Mouse (Mus musculus) myocyte (in vitro differentiated cells): ENCODE data around the gene Cdkn2b. TPM values are rescaled to one million over a fixed set of nuclear protein-coding genes. Genes with fewer than 3 reads are reported as not detected.

Experiments
- H3K27me3 ChIP-seq: one replicate; pipeline ENCODE4 v1.6.1; 2011; ENCODE audit not compliant: control insufficient read depth, insufficient read depth, insufficient read length
- H3K36me3 ChIP-seq: one replicate; pipeline ENCODE4 v1.6.1; 2011; ENCODE audit not compliant: control insufficient read depth, insufficient read depth
- H3K4me2 ChIP-seq: one replicate; pipeline ENCODE4 v1.6.1; 2011; ENCODE audit warnings: low read depth, control low read depth
- H3K4me3 ChIP-seq: one replicate; pipeline ENCODE4 v1.5.1; 2011; ENCODE audit warnings: mild to moderate bottlenecking, control low read depth, moderate library complexity
- H3K79me2 ChIP-seq: one replicate; pipeline ENCODE4 v1.6.1; 2011; ENCODE audit not compliant: control insufficient read depth, insufficient read depth
- H3ac ChIP-seq: one replicate; pipeline ENCODE4 v1.6.1; 2011; ENCODE audit not compliant: control insufficient read depth, insufficient read length
- CEBPB ChIP-seq: IDR thresholded peaks from 2 replicates; pipeline ENCODE4 v1.6.1; 2011; ENCODE audit warnings: mild to moderate bottlenecking, moderate library complexity; ENCODE audit not compliant: poor library complexity, insufficient read depth, severe bottlenecking
- E2F4 ChIP-seq: IDR thresholded peaks from one replicate; pipeline ENCODE4 v1.6.1; 2011; ENCODE audit warnings: mild to moderate bottlenecking, control low read depth, moderate library complexity; ENCODE audit not compliant: insufficient read depth
- MAX ChIP-seq: IDR thresholded peaks from one replicate; pipeline ENCODE4 v1.6.1; 2011; ENCODE audit warnings: low read depth, mild to moderate bottlenecking, control low read depth
- MYOD1 ChIP-seq, 3 experiments: IDR thresholded peaks; one replicate each; pipeline ENCODE4 v1.6.1; 2011; ENCODE audit warnings: control low read depth in 2 of 3, low read depth in 2 of 3, mild to moderate bottlenecking in 2 of 3, moderate library complexity in 1 of 3; ENCODE audit not compliant: insufficient read length in 2 of 3, control insufficient read depth in 1 of 3
- MYOG ChIP-seq, 3 experiments: IDR thresholded peaks; one replicate each; pipeline ENCODE4 v1.6.1; 2011; ENCODE audit warnings: control low read depth in 2 of 3, low read depth in 2 of 3, mild to moderate bottlenecking in 2 of 3; ENCODE audit not compliant: insufficient read length in 2 of 3, control insufficient read depth in 1 of 3, insufficient read depth in 1 of 3
- POLR2A ChIP-seq: IDR thresholded peaks from one replicate; pipeline ENCODE4 v1.6.1; 2011; ENCODE audit warnings: low read depth, mild to moderate bottlenecking, control low read depth, moderate library complexity; ENCODE audit not compliant: insufficient read length
- POLR2AphosphoS2 ChIP-seq: IDR thresholded peaks from one replicate; pipeline ENCODE4 v1.6.1; 2011; ENCODE audit warnings: low read depth, control low read depth; ENCODE audit not compliant: insufficient read length
- REST ChIP-seq: IDR thresholded peaks from one replicate; pipeline ENCODE4 v1.6.1; 2011; ENCODE audit warnings: mild to moderate bottlenecking, control low read depth, moderate library complexity; ENCODE audit not compliant: insufficient read depth, insufficient read length
- SRF ChIP-seq: IDR thresholded peaks from one replicate; pipeline ENCODE4 v1.6.1; 2011; ENCODE audit warnings: low read depth; ENCODE audit not compliant: control insufficient read depth, insufficient read length
- TCF12 ChIP-seq: IDR thresholded peaks from one replicate; pipeline ENCODE4 v1.6.1; 2011; ENCODE audit warnings: mild to moderate bottlenecking, control low read depth; ENCODE audit not compliant: poor library complexity, insufficient read depth, severe bottlenecking
- TCF3 ChIP-seq: IDR thresholded peaks from one replicate; pipeline ENCODE4 v1.6.1; 2011; ENCODE audit warnings: low read depth, control low read depth; ENCODE audit not compliant: insufficient read length
- USF1 ChIP-seq: IDR thresholded peaks from one replicate; pipeline ENCODE4 v1.6.1; 2011; ENCODE audit warnings: low read depth, mild to moderate bottlenecking, control low read depth, moderate library complexity
- polyA plus RNA-seq: library from polyadenylated mRNA; unstranded; fragments of >200 nt; fragmentation: generic; extraction: Trizol; gene quantifications from one replicate; pipeline ENCODE4 v1.2.1, GENCODE M21; 2012; ENCODE audit warnings: missing spikeins

Cdkn2b gene
- polyA plus RNA-seq, 1 experiment = not detected

DNA sequence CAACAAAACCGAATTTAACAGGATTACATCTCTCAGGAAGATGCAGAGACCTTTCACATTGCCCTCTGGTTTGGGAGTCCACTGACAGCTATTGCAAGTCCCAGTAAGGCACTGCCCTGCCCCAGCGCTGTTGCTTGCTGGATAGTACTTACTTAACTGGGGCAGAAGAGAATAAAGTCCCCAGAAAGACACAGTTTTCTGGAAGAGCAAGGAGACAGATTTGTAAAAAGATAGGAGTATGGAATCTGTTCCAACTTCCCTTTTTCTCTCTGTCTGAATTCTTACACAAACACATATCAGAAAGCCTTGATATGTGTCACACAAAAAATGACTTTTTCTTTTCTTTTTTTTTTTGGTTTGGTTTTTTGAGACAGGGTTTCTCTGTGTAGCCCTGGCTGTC is 11.1 kb downstream of the Cdkn2b start:
- no peaks in the 10 kb centered on the region for H3K79me2 ChIP-seq
- H3K4me3 ChIP-seq = no peak overlapping the region
- no peak for TF ChIP-seq POLR2A
- TF ChIP-seq TCF3 = no peak
- no peak for TF ChIP-seq REST
- no peak for TF ChIP-seq POLR2AphosphoS2
- no peak for TF ChIP-seq MAX
- TF ChIP-seq SRF = no peak
- TF ChIP-seq USF1 = no peak
- TF ChIP-seq TCF12 = no peak
- no peak for TF ChIP-seq CEBPB
- TF ChIP-seq MYOD1 (IDR thresholded peaks at IDR 0.05; ENCODE audit: control insufficient read depth in 1 of 3, insufficient read length in 2 of 3, low read depth in 2 of 3) = no peak
- TF ChIP-seq MYOG (IDR thresholded peaks at IDR 0.05; ENCODE audit: control insufficient read depth in 1 of 3, insufficient read depth in 1 of 3, insufficient read length in 2 of 3, low read depth in 2 of 3) = no peak
- TF ChIP-seq E2F4 = no peak
- H3K4me2 ChIP-seq = no peak overlapping the region
- no peak overlapping the region for H3ac ChIP-seq
- H3K36me3 ChIP-seq = no peaks in the 10 kb centered on the region
- no peaks in the 10 kb centered on the region for H3K27me3 ChIP-seq

DNA sequence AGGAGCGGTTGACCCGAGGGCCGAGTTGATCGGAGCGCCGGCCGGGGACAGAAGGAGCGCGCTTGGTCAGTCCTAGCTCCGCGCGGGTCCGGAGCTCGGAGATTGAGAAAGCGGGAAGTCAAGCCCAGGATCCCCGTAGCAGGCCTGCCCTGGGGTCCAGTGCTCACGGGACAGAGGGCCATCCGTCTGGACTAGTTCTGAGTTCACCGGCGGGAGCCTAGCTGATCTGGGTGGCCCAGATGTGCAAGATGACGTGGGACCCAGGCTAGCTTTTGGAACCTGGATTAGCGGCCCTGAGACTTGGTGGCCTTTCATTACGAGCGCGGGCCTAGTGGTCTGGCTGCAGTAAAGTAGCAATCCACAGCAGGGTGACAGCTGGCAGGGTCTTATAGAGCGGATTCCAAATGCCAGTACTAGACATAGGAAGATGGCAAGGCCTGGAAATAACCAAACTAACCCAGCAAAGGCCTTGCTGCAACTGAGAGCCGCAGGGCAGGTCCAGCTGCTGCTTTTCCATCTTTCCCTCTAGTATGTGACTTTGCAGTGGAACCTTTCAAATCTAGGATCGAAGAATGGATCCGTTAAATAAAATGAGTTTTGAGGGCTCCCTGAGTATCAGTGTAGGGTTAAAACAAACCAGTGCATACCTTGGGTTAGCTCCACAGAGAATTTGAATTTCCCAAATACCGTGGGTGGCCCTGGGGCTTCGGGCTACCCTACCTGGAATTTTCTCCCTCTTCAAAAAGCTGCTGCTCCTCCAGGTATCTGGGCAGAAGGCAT is 15.2 kb downstream of the Cdkn2b start:
- Histone ChIP-seq H3ac (no peak overlapping the region), H3K36me3 (no peaks in the 10 kb centered on the region), H3K79me2 (no peaks in the 10 kb centered on the region), H3K27me3 (no peaks in the 10 kb centered on the region), H3K4me3 (no peak overlapping the region), H3K4me2 (no peak overlapping the region)
- TF ChIP-seq POLR2AphosphoS2 = no peak
- no peak for TF ChIP-seq REST
- no peak for TF ChIP-seq USF1
- TF ChIP-seq SRF = no peak
- no peak for TF ChIP-seq POLR2A
- no peak for TF ChIP-seq MAX
- TF ChIP-seq MYOG (IDR thresholded peaks at IDR 0.05; ENCODE audit: control insufficient read depth in 1 of 3, insufficient read depth in 1 of 3, insufficient read length in 2 of 3, low read depth in 2 of 3) = no peak
- no peak for TF ChIP-seq TCF3
- no peak for TF ChIP-seq E2F4
- TF ChIP-seq CEBPB = no peak
- TF ChIP-seq MYOD1 (IDR thresholded peaks at IDR 0.05; ENCODE audit: control insufficient read depth in 1 of 3, insufficient read length in 2 of 3, low read depth in 2 of 3) = no peak
- TF ChIP-seq TCF12 = no peak

GRCm38 (mm10) chr4:89294486-89295440 is 16.1 kb downstream of the Cdkn2b start, which contains the start of gene Cdkn2a:
Gene Cdkn2a (minus strand): TSS chr4:89294653.
- no peak within 1 kb of the TSS for H3K4me2 ChIP-seq
- H3K27me3 ChIP-seq = no peaks in the 10 kb centered on the region
- H3K36me3 ChIP-seq = no peaks in the 10 kb centered on the region
- no peak within 1 kb of the TSS for H3ac ChIP-seq
- H3K4me3 ChIP-seq = no peak within 1 kb of the TSS
- H3K79me2 ChIP-seq = no peaks in the 10 kb centered on the region
- TF ChIP-seq SRF (no peak), TCF3 (no peak)

- Histone ChIP-seq H3K4me3 (no peak overlapping the region), H3K79me2 (no peaks in the 10 kb centered on the region), H3K36me3 (no peaks in the 10 kb centered on the region), H3K27me3 (no peaks in the 10 kb centered on the region), H3K4me2 (no peak overlapping the region), H3ac (no peak overlapping the region)
- no peak for TF ChIP-seq SRF
- no peak for TF ChIP-seq POLR2AphosphoS2
- no peak for TF ChIP-seq MAX
- TF ChIP-seq TCF3 = no peak
- TF ChIP-seq REST = no peak
- TF ChIP-seq E2F4 = no peak
- no peak for TF ChIP-seq MYOG (IDR thresholded peaks at IDR 0.05; ENCODE audit: control insufficient read depth in 1 of 3, insufficient read depth in 1 of 3, insufficient read length in 2 of 3, low read depth in 2 of 3)
- no peak for TF ChIP-seq MYOD1 (IDR thresholded peaks at IDR 0.05; ENCODE audit: control insufficient read depth in 1 of 3, insufficient read length in 2 of 3, low read depth in 2 of 3)
- no peak for TF ChIP-seq USF1
- TF ChIP-seq TCF12 = no peak
Observed at GRCm38 (mm10) chr4:89294091-89294485, 16.8 kb downstream of the Cdkn2b start.
